Mouse (Mus musculus) layer of hippocampus, adult 9-11 months (tissue): Measurements from ENCODE around the gene Kmt5c.
"Not testable (repeated sequence)": the region's sequence is repeated elsewhere in the genome, so short reads cannot be mapped to it uniquely, and the experiment has no call there.

Experiments used
- DNase-seq: peaks from one replicate; pipeline ENCODE4 v3.0.0; 2022

Gene Kmt5c

DNA sequence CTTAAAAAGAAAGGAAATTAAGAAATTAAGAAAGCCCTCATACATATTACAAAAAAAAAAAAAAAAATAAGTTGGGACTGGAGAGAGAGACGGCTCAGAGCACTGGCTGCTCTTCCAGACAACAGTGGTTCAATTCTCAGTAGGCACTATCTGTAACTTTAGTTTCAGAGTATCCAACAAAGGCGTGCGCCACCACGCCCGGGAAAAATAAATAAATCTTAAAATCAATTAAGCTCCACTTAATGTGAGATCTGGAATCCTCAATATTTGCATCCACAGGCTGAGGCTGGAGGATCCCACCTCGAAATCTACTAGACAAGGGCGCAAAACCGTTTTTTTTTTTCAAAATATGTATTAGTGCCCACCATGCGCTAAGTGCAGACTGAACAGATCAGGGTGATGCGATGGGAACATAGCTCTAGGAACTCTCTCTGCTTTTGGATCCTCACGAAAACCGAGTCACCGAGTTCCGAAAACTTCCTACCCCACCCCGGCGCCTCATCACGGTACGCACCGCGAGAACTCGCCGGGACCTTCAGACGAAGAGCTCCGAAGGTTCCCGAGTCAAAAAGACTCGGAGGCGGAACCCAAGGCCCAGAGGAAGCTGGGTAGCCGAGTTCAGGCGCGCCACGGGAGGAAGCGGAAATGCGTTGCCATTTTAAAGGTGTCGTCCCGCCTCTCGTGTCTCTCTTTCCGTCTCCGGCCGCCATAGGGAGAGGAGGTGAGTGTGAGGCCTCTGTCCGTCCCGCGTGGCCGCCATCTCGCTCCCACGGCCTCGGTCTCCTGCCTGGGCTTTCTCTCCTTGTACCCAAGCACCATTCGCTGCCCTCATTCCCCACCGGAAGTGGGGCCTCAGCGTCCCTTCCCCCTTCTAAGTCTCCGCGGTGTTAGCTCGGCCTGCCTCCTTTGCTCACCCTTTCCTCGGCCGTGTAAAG lies 52.6 kb downstream of the Kmt5c start, which contains the start of gene Rpl28:
TSS of gene Rpl28 (plus strand) at position 597 of the 935 bp plus-strand sequence.
- peak; percentile 96 for DNase-seq

DNA sequence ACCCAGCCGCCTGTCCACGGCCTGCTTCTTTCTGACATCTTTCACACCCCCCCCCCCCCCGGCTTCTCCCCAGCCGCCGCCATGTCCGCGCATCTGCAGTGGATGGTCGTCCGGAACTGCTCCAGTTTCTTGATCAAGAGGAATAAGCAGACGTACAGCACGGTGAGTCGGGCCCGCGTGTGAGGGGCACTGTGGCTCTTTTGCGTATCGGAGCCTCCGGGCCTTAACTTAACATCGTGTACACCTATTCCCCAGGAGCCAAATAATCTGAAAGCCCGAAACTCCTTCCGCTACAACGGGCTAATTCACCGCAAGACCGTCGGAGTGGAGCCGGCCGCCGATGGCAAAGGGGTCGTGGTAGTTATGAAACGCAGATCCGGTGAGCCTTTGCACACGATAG lies 53.3 kb downstream of the Kmt5c start:
- DNase-seq, result not testable (repeated sequence)

DNA sequence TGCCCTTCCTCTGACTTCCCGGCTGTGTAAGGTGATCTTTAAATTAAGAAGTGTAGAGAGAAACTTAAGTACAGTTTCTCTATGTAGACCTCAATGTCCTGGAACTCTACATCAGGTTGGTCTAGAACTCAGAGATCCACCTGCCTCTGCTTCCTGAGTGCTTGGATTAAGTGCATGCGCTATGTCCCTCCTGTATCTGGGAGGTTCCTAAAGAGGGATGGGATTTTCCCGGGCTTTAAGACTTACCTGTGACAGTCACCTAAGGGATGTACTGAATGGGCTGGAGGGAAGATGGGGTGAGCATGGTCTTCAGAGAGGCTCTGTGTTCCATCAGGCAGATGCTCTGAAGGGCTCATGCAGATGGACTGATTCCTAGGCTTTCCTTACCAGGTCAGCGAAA lies 53.8 kb downstream of the Kmt5c start:
- DNase-seq, result no peak

DNA sequence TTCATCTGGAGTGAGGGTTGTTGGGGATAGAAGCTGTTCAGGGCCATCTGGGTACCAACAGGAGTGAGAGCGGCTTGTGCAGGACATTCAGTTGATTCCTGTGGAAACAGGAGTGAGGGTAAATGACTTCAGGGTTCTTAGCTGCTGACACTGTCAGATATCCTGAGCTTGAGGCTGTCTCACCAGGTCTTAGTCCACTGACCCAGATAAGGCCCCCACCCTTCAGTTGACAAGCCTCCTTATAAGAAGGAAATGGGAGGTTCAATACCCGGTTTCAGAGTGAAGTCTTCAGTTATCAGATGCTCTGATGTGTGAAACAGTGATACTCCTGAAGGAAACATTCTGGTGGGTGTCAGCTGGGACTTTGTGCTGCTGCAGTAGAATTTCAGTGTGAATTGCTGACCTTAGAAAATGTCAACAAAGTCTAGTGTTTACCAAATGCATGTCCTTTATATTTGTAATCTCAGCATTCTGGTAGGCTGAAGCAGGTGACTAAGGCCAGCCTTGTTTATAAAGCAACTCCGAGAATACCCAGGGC lies 54.8 kb downstream of the Kmt5c start:
- no peak for DNase-seq

DNA sequence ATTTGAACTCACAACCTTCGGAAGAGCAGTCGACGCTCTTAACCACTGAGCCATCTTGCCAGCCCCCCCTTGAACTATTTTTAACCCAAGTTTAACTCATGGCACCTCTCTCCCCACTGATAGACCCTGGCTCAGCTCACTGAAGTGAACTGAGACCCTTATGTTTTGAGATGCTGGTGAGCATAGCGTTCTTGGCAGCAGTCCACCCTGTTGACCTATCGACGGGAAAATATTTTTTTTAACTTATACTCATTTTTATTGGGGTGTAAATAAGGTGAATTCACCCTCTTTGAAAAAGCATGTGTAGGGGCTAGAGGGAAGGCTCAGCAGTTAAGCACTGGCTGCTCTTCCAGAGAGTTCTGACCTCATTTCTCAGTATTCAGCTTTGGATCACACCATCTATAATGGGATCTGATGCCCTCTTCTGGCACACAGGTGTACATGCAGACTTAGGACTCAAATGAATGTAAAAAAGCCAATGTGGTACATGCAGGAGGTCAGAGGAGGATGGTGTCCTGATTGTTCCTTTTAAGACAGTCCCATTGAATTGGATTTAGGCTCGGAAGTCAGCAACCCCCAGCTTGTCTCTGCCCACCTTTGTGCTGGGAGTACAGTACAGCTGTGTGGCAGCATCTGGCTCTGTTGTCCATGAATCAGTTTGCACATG lies 56.0 kb downstream of the Kmt5c start:
- peak; percentile 31 for DNase-seq
